Mouse (Mus musculus) liver, embryonic 13.5 days (tissue): ENCODE measurements around the gene Arhgef5. TPM values are rescaled to one million over a fixed set of nuclear protein-coding genes. Genes with fewer than 3 reads are reported as not detected.
A peak's percentile ranks its signal among the peaks of the same experiment; 100 is the strongest.

ENCODE experiments used
- ATAC-seq: fragments of 200-750 bp; cut with Nextera tagmentation; 2 replicates; pipeline ENCODE4 v1.8.0; 2017; ENCODE audit warnings: low read depth, mild to moderate bottlenecking, moderate number of reproducible peaks, moderate library complexity
- DNase-seq: peaks from one replicate; pipeline ENCODE4 v3.0.0; 2022
- H3K27ac ChIP-seq: fragments of 300-500 bp; sonication (generic); 2 replicates; pipeline ENCODE4 v1.5.1; 2015; ENCODE audit warnings: moderate library complexity, mild to moderate bottlenecking, inconsistent platforms
- H3K27me3 ChIP-seq: fragments of 300-500 bp; sonication (generic); 2 replicates; pipeline ENCODE4 v1.6.1; 2015; ENCODE audit warnings: mild to moderate bottlenecking, inconsistent platforms
- H3K36me3 ChIP-seq: fragments of 300-500 bp; sonication (generic); 2 replicates; pipeline ENCODE4 v1.6.1; 2015; ENCODE audit warnings: mild to moderate bottlenecking, inconsistent platforms
- H3K4me1 ChIP-seq: fragments of 300-500 bp; sonication (generic); replicated peaks from 2 replicates; pipeline ENCODE4 v1.6.1; 2015; ENCODE audit warnings: inconsistent platforms
- H3K4me2 ChIP-seq: fragments of 300-500 bp; sonication (generic); 2 replicates; pipeline ENCODE4 v1.6.1; 2015; ENCODE audit warnings: inconsistent platforms, mild to moderate bottlenecking, moderate library complexity
- H3K4me3 ChIP-seq: fragments of 300-500 bp; sonication (generic); replicated peaks from 2 replicates; pipeline ENCODE4 v1.5.1; 2015; ENCODE audit warnings: mild to moderate bottlenecking, inconsistent platforms
- H3K9ac ChIP-seq: fragments of 300-500 bp; sonication (generic); 2 replicates; pipeline ENCODE4 v1.6.1; 2015; ENCODE audit warnings: mild to moderate bottlenecking, inconsistent platforms
- H3K9me3 ChIP-seq: fragments of 300-500 bp; sonication (generic); replicated peaks from 2 replicates; pipeline ENCODE4 v1.6.1; 2016; ENCODE audit warnings: inconsistent platforms
- WGBS: fragments of 180-500 bp; shearing (Covaris S2); methylation state at CpG from one replicate; pipeline ENCODE4 v1.1.7; 2015; ENCODE audit not compliant: insufficient replicate concordance; 5-methylcytosine and 5-hydroxymethylcytosine counted together
- polyA plus RNA-seq: library from polyadenylated mRNA; unstranded; fragments of >200 nt; fragmentation: Nextera tagmentation; extraction: Ambion mirVana; gene quantifications from 2 replicates; pipeline ENCODE4 v1.2.1, GENCODE M21; 2015

The Arhgef5 gene
- polyA plus RNA-seq, 1 experiment from 2014 or later, result 1.2 TPM

- WGBS, result 60% methylated on average over 3 of the region's 3 CpGs
- H3K4me3 ChIP-seq, result no peak overlapping the region
- H3K9ac ChIP-seq, result no peak overlapping the region
- H3K36me3 ChIP-seq, result peaks cover 14% of the 10 kb centered on the region; the same call in 1 of the 2 replicates
- DNase-seq (no peak), ATAC-seq (no peak)
- no peaks in the 10 kb centered on the region for H3K27me3 ChIP-seq
- H3K9me3 ChIP-seq, result no peaks in the 10 kb centered on the region
- H3K4me2 ChIP-seq, result no peak overlapping the region
- no peak overlapping the region for H3K27ac ChIP-seq
- no peaks in the 10 kb centered on the region; the same call in 1 of the 2 replicates for H3K4me1 ChIP-seq
These were observed 26.7 kb downstream of the Arhgef5 start for GRCm38 (mm10) chr6:43292041-43292440.

- WGBS, result 71% methylated on average over 6 of the region's 6 CpGs
- Histone ChIP-seq H3K27ac (no peak overlapping the region), H3K4me3 (no peak overlapping the region), H3K4me1 (no peaks in the 10 kb centered on the region; the same call in 1 of the 2 replicates), H3K27me3 (no peaks in the 10 kb centered on the region), H3K36me3 (peaks cover 11% of the 10 kb centered on the region; the same call in 1 of the 2 replicates), H3K9ac (no peak overlapping the region), H3K4me2 (no peak overlapping the region), H3K9me3 (no peaks in the 10 kb centered on the region)
- ATAC-seq (no peak), DNase-seq (no peak)
These were observed 27.2 kb downstream of the Arhgef5 start for GRCm38 (mm10) chr6:43292471-43293076.

GRCm38 (mm10) chr6:43293175-43293574, 27.8 kb downstream of the Arhgef5 start:
- ATAC-seq (no peak), DNase-seq (no peak)
- Histone ChIP-seq H3K36me3 (peaks cover 9% of the 10 kb centered on the region; the same call in 1 of the 2 replicates), H3K9ac (no peak overlapping the region), H3K9me3 (no peaks in the 10 kb centered on the region), H3K27ac (no peak overlapping the region), H3K4me3 (no peak overlapping the region), H3K4me1 (no peaks in the 10 kb centered on the region; the same call in 1 of the 2 replicates), H3K4me2 (no peak overlapping the region), H3K27me3 (no peaks in the 10 kb centered on the region)
- 69% methylated on average over 7 of the region's 7 CpGs for WGBS

GRCm38 (mm10) chr6:43295908-43296307, 30.5 kb downstream of the Arhgef5 start:
- no peak overlapping the region for H3K27ac ChIP-seq

GRCm38 (mm10) chr6:43296798-43297507, 31.6 kb downstream of the Arhgef5 start:
- no peaks in the 10 kb centered on the region for H3K27me3 ChIP-seq
- 36% methylated on average over 7 of the region's 7 CpGs for WGBS
- no peak overlapping the region for H3K4me2 ChIP-seq
- no peaks in the 10 kb centered on the region for H3K9me3 ChIP-seq
- no peaks in the 10 kb centered on the region for H3K36me3 ChIP-seq
- no peaks in the 10 kb centered on the region; the same call in 1 of the 2 replicates for H3K4me1 ChIP-seq
- H3K27ac ChIP-seq, result no peak overlapping the region
- no peak overlapping the region for H3K4me3 ChIP-seq
- H3K9ac ChIP-seq, result no peak overlapping the region
- ATAC-seq, result no peak
- DNase-seq, result no peak

More at GRCm38 (mm10) chr6:43295908-43296307, 30.5 kb downstream of the Arhgef5 start:
- Histone ChIP-seq H3K27me3 (no peaks in the 10 kb centered on the region), H3K9ac (no peak overlapping the region), H3K4me2 (no peak overlapping the region), H3K4me3 (no peak overlapping the region), H3K9me3 (no peaks in the 10 kb centered on the region), H3K4me1 (no peaks in the 10 kb centered on the region; the same call in 1 of the 2 replicates), H3K36me3 (no peaks in the 10 kb centered on the region)
- peak; percentile 45; the same call in 1 of the 2 replicates for ATAC-seq
- WGBS, result 4% methylated on average over 5 of the region's 5 CpGs
- DNase-seq, result no peak

GRCm38 (mm10) chr6:43297508-43297850, 32.1 kb downstream of the Arhgef5 start:
- H3K4me1 ChIP-seq, result no peaks in the 10 kb centered on the region; the same call in 1 of the 2 replicates
- no peaks in the 10 kb centered on the region for H3K27me3 ChIP-seq
- no peak overlapping the region for H3K4me2 ChIP-seq
- ATAC-seq, result no peak
- no peak overlapping the region for H3K27ac ChIP-seq
- no peak for DNase-seq
- 48% methylated on average over 2 of the region's 2 CpGs for WGBS
- H3K36me3 ChIP-seq, result no peaks in the 10 kb centered on the region
- H3K9ac ChIP-seq, result no peak overlapping the region
- H3K4me3 ChIP-seq, result no peak overlapping the region
- no peaks in the 10 kb centered on the region for H3K9me3 ChIP-seq

- no peaks in the 10 kb centered on the region for H3K9me3 ChIP-seq
- no peaks in the 10 kb centered on the region for H3K36me3 ChIP-seq
- no peak within 1 kb of the TSS for H3K27ac ChIP-seq
- H3K9ac ChIP-seq, result no peak within 1 kb of the TSS
- H3K27me3 ChIP-seq, result no peaks in the 10 kb centered on the region
- H3K4me2 ChIP-seq, result no peak within 1 kb of the TSS
- H3K4me3 ChIP-seq, result no peak within 1 kb of the TSS
- ATAC-seq, result no peak
- no peak for DNase-seq
- H3K4me1 ChIP-seq, result no peaks in the 10 kb centered on the region
- 52% methylated on average over 16 of the region's 16 CpGs for WGBS
These were observed 44.1 kb downstream of the Arhgef5 start, which contains the start of gene Nobox for GRCm38 (mm10) chr6:43309454-43309853. TSS of gene Nobox (minus strand) at chr6:43309554.

GRCm38 (mm10) chr6:43310071-43310470, 44.7 kb downstream of the Arhgef5 start:
- Histone ChIP-seq H3K9me3 (no peaks in the 10 kb centered on the region), H3K4me1 (no peaks in the 10 kb centered on the region), H3K4me3 (no peak overlapping the region), H3K27me3 (no peaks in the 10 kb centered on the region), H3K36me3 (no peaks in the 10 kb centered on the region), H3K9ac (no peak overlapping the region), H3K27ac (no peak overlapping the region), H3K4me2 (no peak overlapping the region)
- DNase-seq (no peak), ATAC-seq (no peak)
- WGBS, result 67% methylated on average over 6 of the region's 6 CpGs

GRCm38 (mm10) chr6:43312546-43312945, 47.2 kb downstream of the Arhgef5 start:
- no peaks in the 10 kb centered on the region for H3K27me3 ChIP-seq
- H3K4me2 ChIP-seq, result no peak overlapping the region
- H3K4me3 ChIP-seq, result no peak overlapping the region
- no peak overlapping the region for H3K27ac ChIP-seq
- H3K4me1 ChIP-seq, result no peaks in the 10 kb centered on the region
- no peaks in the 10 kb centered on the region for H3K9me3 ChIP-seq
- ATAC-seq (no peak), DNase-seq (no peak)
- H3K9ac ChIP-seq, result no peak overlapping the region
- H3K36me3 ChIP-seq, result no peaks in the 10 kb centered on the region

GRCm38 (mm10) chr6:43312961-43313656, 47.7 kb downstream of the Arhgef5 start:
- no peaks in the 10 kb centered on the region for H3K9me3 ChIP-seq
- no peaks in the 10 kb centered on the region for H3K4me1 ChIP-seq
- no peak for DNase-seq
- H3K4me3 ChIP-seq, result no peak overlapping the region
- H3K4me2 ChIP-seq, result no peak overlapping the region
- no peak overlapping the region for H3K27ac ChIP-seq
- no peak for ATAC-seq
- WGBS, result 69% methylated on average over 8 of the region's 8 CpGs
- no peaks in the 10 kb centered on the region for H3K27me3 ChIP-seq
- H3K9ac ChIP-seq, result no peak overlapping the region
- no peaks in the 10 kb centered on the region for H3K36me3 ChIP-seq

- Histone ChIP-seq H3K9me3 (no peaks in the 10 kb centered on the region), H3K9ac (no peak overlapping the region), H3K4me1 (no peaks in the 10 kb centered on the region), H3K36me3 (no peaks in the 10 kb centered on the region), H3K27me3 (no peaks in the 10 kb centered on the region), H3K27ac (no peak overlapping the region), H3K4me2 (no peak overlapping the region), H3K4me3 (no peak overlapping the region)
- ATAC-seq (no peak), DNase-seq (no peak)
- 57% methylated on average over 4 of the region's 4 CpGs for WGBS
These were observed 68.1 kb downstream of the Arhgef5 start for GRCm38 (mm10) chr6:43333479-43333878.
